Mouse (Mus musculus) liver, embryonic 11.5 days (tissue): Measurements from ENCODE around the gene Slc35d2. TPM values are rescaled to one million over a fixed set of nuclear protein-coding genes. Genes with fewer than 3 reads are reported as not detected.
A peak's percentile ranks its signal among the peaks of the same experiment; 100 is the strongest.

Source experiments
- ATAC-seq: fragments of 200-750 bp; cut with Nextera tagmentation; replicated peaks from 2 replicates; pipeline ENCODE4 v1.8.0; 2017; ENCODE audit warnings: moderate number of reproducible peaks, mild to moderate bottlenecking, moderate TSS enrichment, moderate library complexity; ENCODE audit not compliant: low FRiP score
- DNase-seq: peaks from one replicate; pipeline ENCODE4 v3.0.0-alpha.2; 2017; ENCODE audit warnings: low spot score
- H3K27ac ChIP-seq: fragments of 300-500 bp; sonication (generic); 2 replicates; pipeline ENCODE4 v1.5.1; 2014; ENCODE audit warnings: mild to moderate bottlenecking, low read depth, low read length, control low read depth
- H3K27me3 ChIP-seq: fragments of 300-500 bp; sonication (generic); replicated peaks from 2 replicates; pipeline ENCODE4 v1.6.1; 2014; ENCODE audit warnings: low read length, mixed read lengths; ENCODE audit not compliant: control insufficient read depth, insufficient read depth
- H3K36me3 ChIP-seq: fragments of 300-500 bp; sonication (generic); 2 replicates; pipeline ENCODE4 v1.6.1; 2014; ENCODE audit warnings: mild to moderate bottlenecking, low read length, moderate library complexity, mixed read lengths; ENCODE audit not compliant: control insufficient read depth, insufficient read depth
- H3K4me1 ChIP-seq: fragments of 300-500 bp; sonication (generic); replicated peaks from 2 replicates; pipeline ENCODE4 v1.6.1; 2014; ENCODE audit warnings: low read length, mixed read lengths; ENCODE audit not compliant: control insufficient read depth, insufficient read depth
- H3K4me2 ChIP-seq: fragments of 300-500 bp; sonication (generic); 2 replicates; pipeline ENCODE4 v1.6.1; 2014; ENCODE audit warnings: mild to moderate bottlenecking, control low read depth, moderate library complexity
- H3K4me3 ChIP-seq: fragments of 300-500 bp; sonication (generic); 2 replicates; pipeline ENCODE4 v1.5.1; 2014; ENCODE audit warnings: low read depth, low read length, control low read depth
- H3K9ac ChIP-seq: fragments of 300-500 bp; sonication (generic); 2 replicates; pipeline ENCODE4 v1.6.1; 2014; ENCODE audit warnings: low read depth, low read length, control low read depth
- H3K9me3 ChIP-seq: fragments of 300-500 bp; sonication (generic); 2 replicates; pipeline ENCODE4 v1.6.1; 2016; ENCODE audit warnings: low read length, inconsistent platforms, mixed read lengths; ENCODE audit not compliant: control insufficient read depth
- WGBS: fragments of 180-500 bp; shearing (Covaris S2); extraction: QIAGEN DNeasy Blood & Tissue Kit; methylation state at CpG from one replicate; pipeline ENCODE4 v1.1.7; 2014; 5-methylcytosine and 5-hydroxymethylcytosine counted together
- polyA plus RNA-seq: library from polyadenylated mRNA; unstranded; fragments of >200 nt; fragmentation: Nextera tagmentation; extraction: Ambion mirVana; gene quantifications from 2 replicates; pipeline ENCODE4 v1.2.1, GENCODE M21; 2014

Gene Slc35d2
- polyA plus RNA-seq, 1 experiment from 2014 or later = 5.8 TPM

GRCm38 (mm10) chr13:64105690-64106089 lies 23.5 kb downstream of the Slc35d2 start:
- H3K4me2 ChIP-seq = no peak overlapping the region
- peaks cover 6% of the 10 kb centered on the region; the same call in 1 of the 2 replicates for H3K4me1 ChIP-seq
- no peak overlapping the region for H3K9ac ChIP-seq
- H3K36me3 ChIP-seq = no peaks in the 10 kb centered on the region
- no peak for ATAC-seq
- H3K4me3 ChIP-seq = no peak overlapping the region
- H3K27ac ChIP-seq = no peak overlapping the region
- no peaks in the 10 kb centered on the region for H3K27me3 ChIP-seq
- no peak for DNase-seq
- WGBS = 76% methylated on average over 3 of the region's 3 CpGs
- no peaks in the 10 kb centered on the region for H3K9me3 ChIP-seq

- no peaks in the 10 kb centered on the region for H3K27me3 ChIP-seq
- H3K4me2 ChIP-seq = no peak overlapping the region
- ATAC-seq (peak; percentile 58; the same call in 1 of the 2 replicates), DNase-seq (no peak)
- H3K9ac ChIP-seq = no peak overlapping the region
- no peaks in the 10 kb centered on the region for H3K4me1 ChIP-seq
- no peak overlapping the region for H3K27ac ChIP-seq
- 63% methylated on average over 3 of the region's 3 CpGs for WGBS
- H3K4me3 ChIP-seq = no peak overlapping the region
- H3K36me3 ChIP-seq = no peaks in the 10 kb centered on the region
- H3K9me3 ChIP-seq = no peaks in the 10 kb centered on the region
These were observed 29.0 kb downstream of the Slc35d2 start for GRCm38 (mm10) chr13:64100186-64100585.

GRCm38 (mm10) chr13:64098992-64099391 lies 30.2 kb downstream of the Slc35d2 start:
- H3K9me3 ChIP-seq = no peaks in the 10 kb centered on the region
- ATAC-seq (no peak), DNase-seq (no peak)
- no peak overlapping the region for H3K4me2 ChIP-seq
- H3K27me3 ChIP-seq = no peaks in the 10 kb centered on the region
- H3K4me1 ChIP-seq = no peaks in the 10 kb centered on the region
- no peak overlapping the region for H3K27ac ChIP-seq
- H3K4me3 ChIP-seq = no peak overlapping the region
- H3K9ac ChIP-seq = no peak overlapping the region
- H3K36me3 ChIP-seq = no peaks in the 10 kb centered on the region
- WGBS = 74% methylated on average over 9 of the region's 9 CpGs

- Histone ChIP-seq H3K27ac (no peak overlapping the region), H3K36me3 (no peaks in the 10 kb centered on the region), H3K4me3 (no peak overlapping the region), H3K27me3 (no peaks in the 10 kb centered on the region), H3K4me1 (no peaks in the 10 kb centered on the region), H3K9ac (no peak overlapping the region), H3K4me2 (no peak overlapping the region), H3K9me3 (no peaks in the 10 kb centered on the region)
- no peak for ATAC-seq
- WGBS = 5% methylated on average over 1 of the region's 1 CpGs
- peak; percentile 57 for DNase-seq
These were observed 35.8 kb downstream of the Slc35d2 start for GRCm38 (mm10) chr13:64093341-64093740.

- DNase-seq = no peak
- H3K4me2 ChIP-seq = no peak overlapping the region
- no peaks in the 10 kb centered on the region for H3K27me3 ChIP-seq
- H3K4me1 ChIP-seq = no peaks in the 10 kb centered on the region
- no peak for ATAC-seq
- no peak overlapping the region for H3K27ac ChIP-seq
- WGBS = 66% methylated on average over 6 of the region's 6 CpGs
- no peak overlapping the region for H3K4me3 ChIP-seq
- H3K36me3 ChIP-seq = no peaks in the 10 kb centered on the region
- H3K9me3 ChIP-seq = no peaks in the 10 kb centered on the region
- no peak overlapping the region for H3K9ac ChIP-seq
These were observed 36.4 kb downstream of the Slc35d2 start for GRCm38 (mm10) chr13:64092752-64093151.

GRCm38 (mm10) chr13:64092141-64092540 lies 37.0 kb downstream of the Slc35d2 start:
- Histone ChIP-seq H3K9ac (no peak overlapping the region), H3K27ac (no peak overlapping the region), H3K9me3 (no peaks in the 10 kb centered on the region), H3K4me1 (no peaks in the 10 kb centered on the region), H3K36me3 (no peaks in the 10 kb centered on the region), H3K4me2 (no peak overlapping the region), H3K27me3 (no peaks in the 10 kb centered on the region), H3K4me3 (no peak overlapping the region)
- DNase-seq = no peak
- no peak for ATAC-seq
- WGBS = 58% methylated on average over 3 of the region's 3 CpGs

- no peak for DNase-seq
These were observed 38.2 kb downstream of the Slc35d2 start for GRCm38 (mm10) chr13:64091006-64091405.

GRCm38 (mm10) chr13:64090278-64090677 lies 38.9 kb downstream of the Slc35d2 start:
- DNase-seq (no peak), ATAC-seq (no peak)
- no peak overlapping the region for H3K4me3 ChIP-seq
- H3K4me1 ChIP-seq = no peaks in the 10 kb centered on the region
- no peaks in the 10 kb centered on the region for H3K36me3 ChIP-seq
- H3K27ac ChIP-seq = no peak overlapping the region
- H3K27me3 ChIP-seq = no peaks in the 10 kb centered on the region
- H3K9me3 ChIP-seq = no peaks in the 10 kb centered on the region
- WGBS = 67% methylated on average over 5 of the region's 5 CpGs
- H3K9ac ChIP-seq = no peak overlapping the region
- no peak overlapping the region for H3K4me2 ChIP-seq

More at GRCm38 (mm10) chr13:64091006-64091405, 38.2 kb downstream of the Slc35d2 start:
- no peaks in the 10 kb centered on the region for H3K4me1 ChIP-seq
- H3K4me3 ChIP-seq = no peak overlapping the region
- no peaks in the 10 kb centered on the region for H3K27me3 ChIP-seq
- WGBS = 73% methylated on average over 7 of the region's 7 CpGs
- no peaks in the 10 kb centered on the region for H3K9me3 ChIP-seq
- H3K36me3 ChIP-seq = no peaks in the 10 kb centered on the region
- no peak overlapping the region for H3K27ac ChIP-seq
- ATAC-seq = no peak
- no peak overlapping the region for H3K9ac ChIP-seq
- H3K4me2 ChIP-seq = no peak overlapping the region

GRCm38 (mm10) chr13:64089130-64089529 lies 40.0 kb downstream of the Slc35d2 start, which contains the start of gene Hsd17b3:
Hsd17b3 (minus strand) TSS chr13:64089230.
- no peaks in the 10 kb centered on the region for H3K36me3 ChIP-seq
- no peak within 1 kb of the TSS for H3K9ac ChIP-seq
- no peak for DNase-seq
- H3K4me3 ChIP-seq = no peak within 1 kb of the TSS
- ATAC-seq = no peak
- H3K4me1 ChIP-seq = no peaks in the 10 kb centered on the region
- H3K9me3 ChIP-seq = no peaks in the 10 kb centered on the region
- no peak within 1 kb of the TSS for H3K27ac ChIP-seq
- no peak within 1 kb of the TSS for H3K4me2 ChIP-seq
- H3K27me3 ChIP-seq = no peaks in the 10 kb centered on the region
- 67% methylated on average over 4 of the region's 4 CpGs for WGBS
